Mouse (Mus musculus) midbrain, embryonic 11.5 days (tissue): ENCODE results near the gene AW209491. TPM values are rescaled to one million over a fixed set of nuclear protein-coding genes. Genes with fewer than 3 reads are reported as not detected.

Source experiments
- ATAC-seq: fragments of 200-750 bp; cut with Nextera tagmentation; 2 replicates; pipeline ENCODE4 v1.8.0; 2017; ENCODE audit warnings: moderate TSS enrichment, moderate library complexity; ENCODE audit not compliant: low FRiP score
- DNase-seq: peaks from one replicate; pipeline ENCODE4 v3.0.0; 2015; ENCODE audit warnings: low spot score; ENCODE audit errors: missing footprints
- H3K27ac ChIP-seq: fragments of 300-500 bp; sonication (generic); 2 replicates; pipeline ENCODE4 v1.5.1; 2014; ENCODE audit warnings: low read depth, low read length
- H3K27me3 ChIP-seq: fragments of 300-500 bp; sonication (generic); 2 replicates; pipeline ENCODE4 v1.6.1; 2014; ENCODE audit warnings: mild to moderate bottlenecking, low read length, moderate library complexity, mixed read lengths; ENCODE audit not compliant: control insufficient read depth, insufficient read depth
- H3K36me3 ChIP-seq: fragments of 300-500 bp; sonication (generic); 2 replicates; pipeline ENCODE4 v1.6.1; 2014; ENCODE audit warnings: mild to moderate bottlenecking, low read length, moderate library complexity, mixed read lengths; ENCODE audit not compliant: control insufficient read depth, insufficient read depth
- H3K4me1 ChIP-seq: fragments of 300-500 bp; sonication (generic); 2 replicates; pipeline ENCODE4 v1.6.1; 2014; ENCODE audit warnings: low read length; ENCODE audit not compliant: control insufficient read depth, insufficient read depth
- H3K4me2 ChIP-seq: fragments of 300-500 bp; sonication (generic); 2 replicates; pipeline ENCODE4 v1.6.1; 2014; ENCODE audit warnings: mild to moderate bottlenecking, moderate library complexity
- H3K4me3 ChIP-seq: fragments of 300-500 bp; sonication (generic); 2 replicates; pipeline ENCODE4 v1.5.1; 2014; ENCODE audit warnings: low read depth, low read length
- H3K9ac ChIP-seq: fragments of 300-500 bp; sonication (generic); 2 replicates; pipeline ENCODE4 v1.6.1; 2014; ENCODE audit warnings: low read length
- H3K9me3 ChIP-seq: fragments of 300-500 bp; sonication (generic); 2 replicates; pipeline ENCODE4 v1.6.1; 2016; ENCODE audit warnings: low read length; ENCODE audit not compliant: control insufficient read depth
- WGBS: fragments of 180-500 bp; shearing (Covaris S2); extraction: QIAGEN DNeasy Blood & Tissue Kit; methylation state at CpG from one replicate; pipeline ENCODE4 v1.1.7; 2014; 5-methylcytosine and 5-hydroxymethylcytosine counted together
- polyA plus RNA-seq: library from polyadenylated mRNA; unstranded; fragments of >200 nt; fragmentation: Nextera tagmentation; extraction: Ambion mirVana; gene quantifications from 2 replicates; pipeline ENCODE4 v1.2.1, GENCODE M21; 2014

Gene AW209491
- polyA plus RNA-seq, result 30.3 and 31.0 TPM in 2 replicates

GRCm38 (mm10) chr13:14629726-14630641, at the start of gene AW209491:
Gene AW209491 (plus strand): TSS chr13:14630154.
- no peaks in the 10 kb centered on the region for H3K9me3 ChIP-seq
- no peaks in the 10 kb centered on the region for H3K4me1 ChIP-seq
- peak within 1 kb of the TSS; percentile 79 for H3K9ac ChIP-seq
- WGBS, result 2% methylated on average over 29 of the region's 29 CpGs
- peak; percentile 96 for DNase-seq
- H3K4me2 ChIP-seq, result peak within 1 kb of the TSS; percentile 60
- H3K36me3 ChIP-seq, result no peaks in the 10 kb centered on the region
- peak within 1 kb of the TSS; percentile 35; the same call in 1 of the 2 replicates for H3K27ac ChIP-seq
- peak; percentile 96 for ATAC-seq
- no peaks in the 10 kb centered on the region for H3K27me3 ChIP-seq
- H3K4me3 ChIP-seq, result peak within 1 kb of the TSS; percentile 60

- no peaks in the 10 kb centered on the region; the same call in 1 of the 2 replicates for H3K9me3 ChIP-seq
- no peaks in the 10 kb centered on the region for H3K4me1 ChIP-seq
- ATAC-seq (no peak), DNase-seq (peak; percentile 41)
- no peaks in the 10 kb centered on the region for H3K36me3 ChIP-seq
- H3K27me3 ChIP-seq, result no peaks in the 10 kb centered on the region
- H3K4me3 ChIP-seq, result no peak overlapping the region
- H3K27ac ChIP-seq, result no peak overlapping the region
- WGBS, result 83% methylated on average over 3 of the region's 3 CpGs
- H3K9ac ChIP-seq, result no peak overlapping the region
- H3K4me2 ChIP-seq, result no peak overlapping the region
These were observed 49.6 kb upstream of the AW209491 start for GRCm38 (mm10) chr13:14580392-14580791.

- 86% methylated on average over 2 of the region's 2 CpGs for WGBS
- H3K27ac ChIP-seq, result no peak overlapping the region
- no peak for ATAC-seq
These were observed 27.2 kb upstream of the AW209491 start for GRCm38 (mm10) chr13:14602744-14603143.

GRCm38 (mm10) chr13:14607616-14608015, 22.3 kb upstream of the AW209491 start:
- Histone ChIP-seq H3K4me1 (no peaks in the 10 kb centered on the region), H3K27ac (no peak overlapping the region), H3K9ac (no peak overlapping the region), H3K4me2 (no peak overlapping the region), H3K27me3 (no peaks in the 10 kb centered on the region), H3K36me3 (no peaks in the 10 kb centered on the region), H3K4me3 (no peak overlapping the region), H3K9me3 (no peaks in the 10 kb centered on the region)
- no peak for ATAC-seq
- no peak for DNase-seq

More at GRCm38 (mm10) chr13:14602744-14603143, 27.2 kb upstream of the AW209491 start:
- Histone ChIP-seq H3K27me3 (no peaks in the 10 kb centered on the region), H3K4me3 (no peak overlapping the region), H3K9ac (no peak overlapping the region), H3K4me1 (no peaks in the 10 kb centered on the region), H3K4me2 (no peak overlapping the region), H3K36me3 (no peaks in the 10 kb centered on the region), H3K9me3 (no peaks in the 10 kb centered on the region)
- DNase-seq, result no peak

- Histone ChIP-seq H3K4me1 (no peaks in the 10 kb centered on the region), H3K9me3 (no peaks in the 10 kb centered on the region), H3K27ac (no peak overlapping the region), H3K36me3 (peaks cover 5% of the 10 kb centered on the region; the same call in 1 of the 2 replicates), H3K4me3 (peak overlapping the region; percentile 90), H3K27me3 (no peaks in the 10 kb centered on the region), H3K9ac (peak overlapping the region; percentile 67), H3K4me2 (peak overlapping the region; percentile 57)
- 9% methylated on average over 10 of the region's 10 CpGs for WGBS
- ATAC-seq (peak; percentile 79), DNase-seq (peak; percentile 77)
These were observed 17.5 kb upstream of the AW209491 start for GRCm38 (mm10) chr13:14612463-14612862.

- ATAC-seq (peak; percentile 98), DNase-seq (peak; percentile 99)
- no peaks in the 10 kb centered on the region for H3K9me3 ChIP-seq
- peak within 1 kb of the TSS; percentile 90 for H3K4me3 ChIP-seq
- peak within 1 kb of the TSS; percentile 86 for H3K9ac ChIP-seq
- no peak within 1 kb of the TSS for H3K27ac ChIP-seq
- no peaks in the 10 kb centered on the region for H3K27me3 ChIP-seq
- H3K4me1 ChIP-seq, result no peaks in the 10 kb centered on the region
- H3K36me3 ChIP-seq, result peaks cover 5% of the 10 kb centered on the region; the same call in 1 of the 2 replicates
- peak within 1 kb of the TSS; percentile 73 for H3K4me2 ChIP-seq
- under 1% methylated on average over 42 of the region's 42 CpGs for WGBS
These were observed 16.9 kb upstream of the AW209491 start, which contains the start of the genes Mrpl32 and Psma2 for GRCm38 (mm10) chr13:14612926-14613529. Gene Mrpl32 (minus strand): TSS chr13:14613165. Gene Psma2 (plus strand): TSS chr13:14613240.

GRCm38 (mm10) chr13:14613553-14613952, 16.4 kb upstream of the AW209491 start:
- Histone ChIP-seq H3K4me3 (peak overlapping the region; percentile 90), H3K27me3 (no peaks in the 10 kb centered on the region), H3K4me2 (peak overlapping the region; percentile 73), H3K36me3 (peaks cover 5% of the 10 kb centered on the region; the same call in 1 of the 2 replicates), H3K4me1 (no peaks in the 10 kb centered on the region), H3K9me3 (no peaks in the 10 kb centered on the region), H3K9ac (peak overlapping the region; percentile 86), H3K27ac (no peak overlapping the region)
- WGBS, result under 1% methylated on average over 9 of the region's 9 CpGs
- ATAC-seq (no peak), DNase-seq (no peak)

- Histone ChIP-seq H3K36me3 (peaks cover 14% of the 10 kb centered on the region; the same call in 1 of the 2 replicates), H3K4me2 (no peak overlapping the region), H3K4me1 (no peaks in the 10 kb centered on the region), H3K9ac (no peak overlapping the region), H3K27ac (no peak overlapping the region), H3K27me3 (no peaks in the 10 kb centered on the region), H3K9me3 (no peaks in the 10 kb centered on the region), H3K4me3 (no peak overlapping the region)
- 60% methylated on average over 2 of the region's 2 CpGs for WGBS
- DNase-seq (peak; percentile 93), ATAC-seq (peak; percentile 57; the same call in 1 of the 2 replicates)
These were observed 11.2 kb upstream of the AW209491 start for GRCm38 (mm10) chr13:14618724-14619123.
